Mouse (Mus musculus) stomach, embryonic 14.5 days (tissue): ENCODE data around the gene Fnbp1. TPM values are rescaled to one million over a fixed set of nuclear protein-coding genes. Genes with fewer than 3 reads are reported as not detected.
"Not testable (repeated sequence)": the region's sequence is repeated elsewhere in the genome, so short reads cannot be mapped to it uniquely, and the experiment has no call there.

ENCODE experiments used
- ATAC-seq: fragments of 200-750 bp; cut with Nextera tagmentation; 2 replicates; pipeline ENCODE4 v1.8.0; 2017; ENCODE audit warnings: low read depth, moderate TSS enrichment; ENCODE audit not compliant: insufficient number of reproducible peaks, insufficient read depth, low FRiP score
- H3K27ac ChIP-seq: fragments of 300-500 bp; sonication (generic); 2 replicates; pipeline ENCODE4 v1.5.1; 2014; ENCODE audit warnings: mild to moderate bottlenecking, low read length, moderate library complexity, mixed read lengths
- H3K27me3 ChIP-seq: fragments of 300-500 bp; sonication (generic); 2 replicates; pipeline ENCODE4 v1.6.1; 2014; ENCODE audit warnings: low read length, control low read depth, mixed read lengths; ENCODE audit not compliant: control insufficient read depth, insufficient read depth
- H3K36me3 ChIP-seq: fragments of 300-500 bp; sonication (generic); 2 replicates; pipeline ENCODE4 v1.6.1; 2014; ENCODE audit warnings: mild to moderate bottlenecking, control low read depth, low read length, moderate library complexity, mixed read lengths; ENCODE audit not compliant: control insufficient read depth, insufficient read depth
- H3K4me1 ChIP-seq: fragments of 300-500 bp; sonication (generic); 2 replicates; pipeline ENCODE4 v1.6.1; 2014; ENCODE audit warnings: low read length, control low read depth, mixed read lengths; ENCODE audit not compliant: control insufficient read depth, insufficient read depth
- H3K4me2 ChIP-seq: fragments of 300-500 bp; sonication (generic); replicated peaks from 2 replicates; pipeline ENCODE4 v1.6.1; 2014; ENCODE audit warnings: low read depth, low read length, control low read depth
- H3K4me3 ChIP-seq: fragments of 300-500 bp; sonication (generic); 2 replicates; pipeline ENCODE4 v1.5.1; 2014; ENCODE audit warnings: low read depth, low read length, control low read depth
- H3K9ac ChIP-seq: fragments of 300-500 bp; sonication (generic); replicated peaks from 2 replicates; pipeline ENCODE4 v1.6.1; 2014; ENCODE audit warnings: low read depth, mild to moderate bottlenecking, control low read depth, low read length, moderate library complexity, mixed read lengths
- H3K9me3 ChIP-seq: fragments of 300-500 bp; sonication (generic); 2 replicates; pipeline ENCODE4 v1.6.1; 2016; ENCODE audit warnings: low read depth, low read length, control low read depth; ENCODE audit not compliant: control insufficient read depth
- WGBS: fragments of 180-500 bp; shearing (Covaris S2); extraction: QIAGEN DNeasy Blood & Tissue Kit; methylation state at CpG from one replicate; pipeline ENCODE4 v1.1.7; 2014; 5-methylcytosine and 5-hydroxymethylcytosine counted together
- polyA plus RNA-seq: library from polyadenylated mRNA; unstranded; fragments of >200 nt; fragmentation: Nextera tagmentation; extraction: Ambion mirVana; gene quantifications from 2 replicates; pipeline ENCODE4 v1.2.1, GENCODE M21; 2014

Fnbp1 gene
- 36.5 and 39.2 TPM in 2 replicates for polyA plus RNA-seq

DNA sequence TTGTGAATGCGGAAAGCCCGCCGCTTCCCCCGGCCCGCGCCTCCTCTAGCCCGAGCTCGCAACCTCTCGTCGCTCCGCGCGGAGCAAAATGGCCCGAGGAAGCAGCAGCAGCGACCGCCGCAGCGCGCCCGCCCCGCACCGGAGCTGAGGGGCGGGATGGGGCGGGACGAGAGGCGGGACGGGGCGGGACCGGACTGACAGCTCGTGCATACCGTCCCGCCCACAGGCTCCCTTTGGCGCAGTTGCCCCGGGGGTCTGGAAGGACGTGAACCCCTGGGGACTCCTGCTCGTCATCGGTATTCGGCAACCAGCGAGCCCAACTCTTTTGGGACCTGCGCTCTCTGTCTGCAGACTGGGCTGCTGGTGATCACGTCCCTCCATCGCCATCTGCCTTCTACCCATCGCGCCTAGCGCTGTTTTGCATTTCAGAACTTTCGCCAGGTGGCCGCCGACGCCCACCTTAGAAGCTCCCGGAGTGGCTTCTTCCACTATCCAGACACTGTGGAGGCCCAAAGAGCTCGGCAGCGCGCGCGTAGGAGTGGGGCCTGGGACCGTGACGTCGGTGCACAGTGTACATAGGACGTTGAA lies at the start of gene Fnbp1:
Fnbp1 (minus strand) TSS at position 142 of the 588 bp plus-strand sequence.
- H3K4me2 ChIP-seq = peak within 1 kb of the TSS; percentile 98
- H3K9ac ChIP-seq = peak within 1 kb of the TSS; percentile 90
- H3K27ac ChIP-seq = peak within 1 kb of the TSS; percentile 71
- H3K4me1 ChIP-seq = peaks cover 20% of the 10 kb centered on the region; the same call in 1 of the 2 replicates
- under 1% methylated on average over 56 of the region's 59 CpGs for whole genome bisulfite sequencing
- H3K9me3 ChIP-seq = no peaks in the 10 kb centered on the region
- no peaks in the 10 kb centered on the region for H3K27me3 ChIP-seq
- peaks cover 5% of the 10 kb centered on the region; the same call in 1 of the 2 replicates for H3K36me3 ChIP-seq
- peak within 1 kb of the TSS; percentile 79 for H3K4me3 ChIP-seq
- peak; percentile 91 for ATAC-seq

- Histone ChIP-seq H3K4me2 (no peak overlapping the region), H3K4me1 (no peaks in the 10 kb centered on the region), H3K4me3 (no peak overlapping the region), H3K9ac (no peak overlapping the region), H3K36me3 (peaks cover 66% of the 10 kb centered on the region), H3K9me3 (no peaks in the 10 kb centered on the region), H3K27ac (no peak overlapping the region), H3K27me3 (no peaks in the 10 kb centered on the region)
- whole genome bisulfite sequencing = 88% methylated on average over 3 of the region's 3 CpGs
- ATAC-seq = no peak
Observed at GRCm38 (mm10) chr2:31189654-31190053, 47.8 kb upstream of the Fnbp1 start.

DNA sequence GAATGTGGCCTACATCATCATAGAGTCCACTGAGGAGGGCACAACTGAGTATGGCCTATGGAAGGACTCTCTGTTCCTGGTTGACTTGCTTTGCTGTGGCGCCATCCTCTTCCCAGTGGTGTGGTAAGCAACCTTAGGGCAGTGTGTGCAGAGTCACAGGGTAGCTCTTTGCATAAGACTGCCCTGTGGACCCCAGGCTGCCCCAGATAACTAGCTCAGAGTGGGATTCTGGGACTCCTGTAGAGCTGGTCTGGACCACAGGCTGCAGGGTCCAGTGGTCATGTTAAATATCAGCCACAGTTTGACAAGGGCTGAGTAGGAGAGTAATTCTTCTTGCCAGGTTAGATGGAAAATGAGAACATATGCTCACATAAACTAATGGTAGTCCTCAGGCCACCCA lies 46.9 kb upstream of the Fnbp1 start:
- no peak overlapping the region for H3K27ac ChIP-seq
- WGBS = 100% methylated on average over 1 of the region's 1 CpGs
- no peak overlapping the region for H3K4me2 ChIP-seq
- H3K4me1 ChIP-seq = no peaks in the 10 kb centered on the region
- H3K36me3 ChIP-seq = peaks cover 73% of the 10 kb centered on the region
- H3K9ac ChIP-seq = no peak overlapping the region
- no peak for ATAC-seq
- H3K27me3 ChIP-seq = no peaks in the 10 kb centered on the region
- H3K9me3 ChIP-seq = no peaks in the 10 kb centered on the region
- no peak overlapping the region for H3K4me3 ChIP-seq

DNA sequence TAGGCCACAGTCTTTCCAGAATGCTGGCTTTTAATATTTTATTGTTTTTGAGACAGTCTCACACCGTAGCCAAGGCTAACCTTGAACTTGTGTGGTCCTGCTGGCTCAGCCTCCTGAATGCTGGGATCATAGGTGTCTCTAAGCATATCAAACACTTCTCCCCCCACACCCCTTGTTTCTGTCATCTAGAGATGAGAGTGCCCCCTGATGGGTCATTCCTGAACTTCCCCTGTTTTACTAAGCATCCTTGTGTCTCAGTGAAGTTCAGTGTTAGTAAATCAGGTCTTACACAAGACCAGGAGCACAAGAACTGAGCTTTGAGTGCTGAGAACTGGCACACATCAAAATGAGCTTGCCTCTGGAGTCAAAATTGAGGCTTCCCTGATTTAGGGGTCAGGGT lies 42.0 kb upstream of the Fnbp1 start:
- WGBS = 85% methylated on average over 1 of the region's 1 CpGs
- Histone ChIP-seq H3K9me3 (no peaks in the 10 kb centered on the region), H3K36me3 (peaks cover 75% of the 10 kb centered on the region), H3K27me3 (no peaks in the 10 kb centered on the region), H3K4me3 (no peak overlapping the region), H3K9ac (no peak overlapping the region), H3K4me1 (no peaks in the 10 kb centered on the region), H3K27ac (no peak overlapping the region), H3K4me2 (no peak overlapping the region)
- no peak for ATAC-seq

DNA sequence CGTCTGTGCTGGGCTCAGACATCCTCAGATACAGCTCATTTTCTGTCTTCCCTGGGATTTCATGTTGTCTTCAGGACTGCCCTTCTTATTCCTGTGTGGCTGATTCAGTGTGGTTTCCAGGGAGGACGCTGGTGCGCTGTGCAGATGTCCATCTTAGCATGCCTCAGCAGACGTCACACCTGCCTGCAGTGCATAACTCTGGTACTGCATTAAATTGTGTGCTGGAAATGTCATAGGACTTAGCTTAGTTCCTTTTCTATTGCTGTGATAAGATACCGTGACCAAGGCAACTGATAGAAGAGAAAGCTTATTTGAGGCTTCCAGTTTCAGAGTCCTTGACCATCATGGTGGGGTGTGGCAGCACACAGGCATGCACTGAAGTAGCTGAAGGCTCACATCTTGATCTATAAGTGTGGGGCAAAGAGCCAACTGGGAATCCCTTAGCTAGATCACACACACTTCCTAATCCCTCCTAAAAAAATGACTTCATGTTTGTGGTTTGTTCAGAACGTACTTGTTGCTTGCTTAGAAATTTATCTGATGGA lies 41.0 kb upstream of the Fnbp1 start:
- no peak for ATAC-seq
- Histone ChIP-seq H3K36me3 (peaks cover 77% of the 10 kb centered on the region), H3K4me1 (no peaks in the 10 kb centered on the region), H3K27me3 (no peaks in the 10 kb centered on the region), H3K4me2 (no peak overlapping the region), H3K9me3 (no peaks in the 10 kb centered on the region), H3K4me3 (no peak overlapping the region), H3K9ac (no peak overlapping the region), H3K27ac (no peak overlapping the region)
- 85% methylated on average over 6 of the region's 6 CpGs for WGBS

- peaks cover 70% of the 10 kb centered on the region for H3K36me3 ChIP-seq
- 50% methylated on average over 7 of the region's 7 CpGs for WGBS
- no peaks in the 10 kb centered on the region for H3K27me3 ChIP-seq
- no peaks in the 10 kb centered on the region for H3K4me1 ChIP-seq
- no peaks in the 10 kb centered on the region for H3K9me3 ChIP-seq
- H3K4me3 ChIP-seq = no peak overlapping the region
- H3K27ac ChIP-seq = no peak overlapping the region
- no peak overlapping the region for H3K9ac ChIP-seq
- ATAC-seq = no peak
- no peak overlapping the region for H3K4me2 ChIP-seq
Observed at GRCm38 (mm10) chr2:31180081-31180551, 38.3 kb upstream of the Fnbp1 start.

DNA sequence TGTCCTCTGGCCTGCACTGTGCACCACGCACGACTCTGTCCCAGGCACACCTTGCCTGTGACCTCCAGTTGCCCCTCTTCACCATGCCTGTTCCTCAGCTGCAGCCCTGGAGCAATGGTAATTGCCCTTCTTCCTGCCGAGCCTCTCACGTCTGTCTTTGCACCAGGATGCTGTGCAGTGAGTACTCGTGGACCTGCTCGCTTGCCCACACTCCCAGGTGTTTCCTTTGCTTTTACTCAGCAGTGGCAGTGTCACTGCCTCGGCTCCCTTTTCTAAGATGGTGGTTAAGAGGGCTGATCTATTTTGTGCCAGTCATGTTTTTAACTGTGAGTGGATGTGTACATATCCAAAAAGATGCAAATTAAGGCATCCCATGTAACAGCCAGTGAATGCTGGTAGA lies 37.7 kb upstream of the Fnbp1 start:
- Histone ChIP-seq H3K27me3 (no peaks in the 10 kb centered on the region), H3K4me1 (no peaks in the 10 kb centered on the region), H3K27ac (no peak overlapping the region), H3K36me3 (peaks cover 67% of the 10 kb centered on the region), H3K4me3 (no peak overlapping the region), H3K9ac (no peak overlapping the region), H3K4me2 (no peak overlapping the region), H3K9me3 (no peaks in the 10 kb centered on the region)
- no peak for ATAC-seq
- WGBS = 76% methylated on average over 7 of the region's 7 CpGs

GRCm38 (mm10) chr2:31178593-31178992 lies 36.8 kb upstream of the Fnbp1 start:
- not testable (repeated sequence) for ATAC-seq, H3K9ac ChIP-seq
- 83% methylated on average over 6 of the region's 6 CpGs for WGBS

DNA sequence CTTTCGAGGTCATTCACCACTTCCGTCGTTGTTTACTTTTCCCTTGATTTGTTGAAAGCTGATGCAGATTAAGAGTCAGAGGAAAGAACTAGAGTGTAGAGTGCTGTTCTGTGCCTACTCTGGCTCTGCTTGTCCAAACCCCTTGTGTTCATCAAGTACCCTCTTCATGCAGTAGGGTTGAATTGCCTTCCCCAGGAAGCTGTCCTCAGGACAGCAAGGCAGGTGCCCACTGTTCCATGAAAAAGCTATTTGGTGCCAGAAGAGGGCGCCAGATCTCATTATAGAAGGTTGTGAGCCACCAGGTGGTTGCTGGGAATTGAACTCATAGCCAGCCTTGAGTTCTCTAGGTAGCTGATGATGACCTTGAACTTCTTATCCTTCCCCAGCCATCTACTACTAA lies 31.5 kb upstream of the Fnbp1 start:
- ATAC-seq = no peak
- H3K36me3 ChIP-seq = peaks cover 77% of the 10 kb centered on the region
- H3K27ac ChIP-seq = no peak overlapping the region
- H3K4me3 ChIP-seq = no peak overlapping the region
- no peak overlapping the region for H3K9ac ChIP-seq
- H3K4me1 ChIP-seq = no peaks in the 10 kb centered on the region
- WGBS = 59% methylated on average over 4 of the region's 4 CpGs
- no peaks in the 10 kb centered on the region for H3K9me3 ChIP-seq
- H3K4me2 ChIP-seq = no peak overlapping the region
- H3K27me3 ChIP-seq = no peaks in the 10 kb centered on the region

More at GRCm38 (mm10) chr2:31178593-31178992, 36.8 kb upstream of the Fnbp1 start:
- H3K27me3 ChIP-seq, H3K4me3 ChIP-seq, H3K27ac ChIP-seq, H3K4me1 ChIP-seq, H3K9me3 ChIP-seq, H3K4me2 ChIP-seq: not testable (repeated sequence)
- peaks cover 59% of the 10 kb centered on the region for H3K36me3 ChIP-seq
